Mouse (Mus musculus) intestine, embryonic 14.5 days (tissue): ENCODE measurements at regions not wholly inside any gene's neighbourhood (a gene's known extent, or its start where the extent isn't known, plus 50 kb on each side); places are given as distances from the start of the nearest gene placed in this dataset.
"Not testable (repeated sequence)": the region's sequence is repeated elsewhere in the genome, so short reads cannot be mapped to it uniquely, and the experiment has no call there.

Experiments
- ATAC-seq: fragments of 200-750 bp; cut with Nextera tagmentation; replicated peaks from 2 replicates; pipeline ENCODE4 v1.8.0; 2017; ENCODE audit warnings: low read depth, moderate number of reproducible peaks, moderate TSS enrichment, moderate library complexity; ENCODE audit not compliant: low FRiP score, low TSS enrichment
- DNase-seq: peaks from one replicate; pipeline ENCODE4 v3.0.0-alpha.2; 2018; ENCODE audit warnings: low spot score
- H3K27ac ChIP-seq: fragments of 300-500 bp; sonication (generic); 2 replicates; pipeline ENCODE4 v1.5.1; 2014; ENCODE audit warnings: low read depth, mild to moderate bottlenecking, control low read depth
- H3K27me3 ChIP-seq: fragments of 300-500 bp; sonication (generic); replicated peaks from 2 replicates; pipeline ENCODE4 v1.6.1; 2014; ENCODE audit warnings: low read length, control low read depth; ENCODE audit not compliant: control insufficient read depth, insufficient read depth
- H3K36me3 ChIP-seq: fragments of 300-500 bp; sonication (generic); 2 replicates; pipeline ENCODE4 v1.6.1; 2014; ENCODE audit warnings: low read length, control low read depth; ENCODE audit not compliant: control insufficient read depth, insufficient read depth
- H3K4me1 ChIP-seq: fragments of 300-500 bp; sonication (generic); replicated peaks from 2 replicates; pipeline ENCODE4 v1.6.1; 2014; ENCODE audit warnings: low read length, control low read depth, mixed read lengths; ENCODE audit not compliant: control insufficient read depth, insufficient read depth
- H3K4me2 ChIP-seq: fragments of 300-500 bp; sonication (generic); 2 replicates; pipeline ENCODE4 v1.6.1; 2014; ENCODE audit warnings: low read length
- H3K4me3 ChIP-seq: fragments of 300-500 bp; sonication (generic); 2 replicates; pipeline ENCODE4 v1.5.1; 2014; ENCODE audit warnings: low read depth, low read length, control low read depth, mixed read lengths
- H3K9ac ChIP-seq: fragments of 300-500 bp; sonication (generic); 2 replicates; pipeline ENCODE4 v1.6.1; 2014; ENCODE audit warnings: mild to moderate bottlenecking, low read length
- H3K9me3 ChIP-seq: fragments of 300-500 bp; sonication (generic); 2 replicates; pipeline ENCODE4 v1.6.1; 2016; ENCODE audit warnings: low read length, control low read depth; ENCODE audit not compliant: control insufficient read depth
- whole genome bisulfite sequencing: fragments of 180-500 bp; shearing (Covaris S2); extraction: QIAGEN DNeasy Blood & Tissue Kit; methylation state at CpG from one replicate; pipeline ENCODE4 v1.1.7; 2014; 5-methylcytosine and 5-hydroxymethylcytosine counted together

DNA sequence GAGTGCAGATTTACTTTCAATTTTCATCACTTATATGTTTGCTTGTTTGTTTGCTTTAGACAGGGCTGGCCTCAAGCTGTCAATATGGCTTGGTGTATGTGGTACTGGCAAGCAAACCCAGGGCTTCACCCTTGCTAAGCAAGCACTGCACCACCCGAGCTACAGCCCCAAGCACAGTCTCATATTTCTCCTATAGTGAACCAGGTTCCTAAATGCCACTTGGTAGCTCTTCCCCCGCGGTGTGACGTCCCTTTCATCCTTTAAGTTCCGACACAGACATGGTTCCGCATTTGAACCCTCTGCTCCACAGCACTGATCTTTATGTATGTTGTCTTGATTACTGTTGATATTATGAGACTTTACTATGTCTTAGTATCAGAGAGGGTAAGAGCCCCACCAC is 93.4 kb upstream of the Dlg1 start:
- H3K4me3 ChIP-seq = no peak overlapping the region
- H3K36me3 ChIP-seq = no peaks in the 10 kb centered on the region
- no peaks in the 10 kb centered on the region for H3K9me3 ChIP-seq
- H3K9ac ChIP-seq = no peak overlapping the region
- 84% methylated on average over 6 of the region's 6 CpGs for WGBS
- ATAC-seq = no peak
- no peak overlapping the region for H3K27ac ChIP-seq
- DNase-seq = no peak
- H3K4me1 ChIP-seq = no peaks in the 10 kb centered on the region
- no peak overlapping the region for H3K4me2 ChIP-seq
- no peaks in the 10 kb centered on the region for H3K27me3 ChIP-seq

DNA sequence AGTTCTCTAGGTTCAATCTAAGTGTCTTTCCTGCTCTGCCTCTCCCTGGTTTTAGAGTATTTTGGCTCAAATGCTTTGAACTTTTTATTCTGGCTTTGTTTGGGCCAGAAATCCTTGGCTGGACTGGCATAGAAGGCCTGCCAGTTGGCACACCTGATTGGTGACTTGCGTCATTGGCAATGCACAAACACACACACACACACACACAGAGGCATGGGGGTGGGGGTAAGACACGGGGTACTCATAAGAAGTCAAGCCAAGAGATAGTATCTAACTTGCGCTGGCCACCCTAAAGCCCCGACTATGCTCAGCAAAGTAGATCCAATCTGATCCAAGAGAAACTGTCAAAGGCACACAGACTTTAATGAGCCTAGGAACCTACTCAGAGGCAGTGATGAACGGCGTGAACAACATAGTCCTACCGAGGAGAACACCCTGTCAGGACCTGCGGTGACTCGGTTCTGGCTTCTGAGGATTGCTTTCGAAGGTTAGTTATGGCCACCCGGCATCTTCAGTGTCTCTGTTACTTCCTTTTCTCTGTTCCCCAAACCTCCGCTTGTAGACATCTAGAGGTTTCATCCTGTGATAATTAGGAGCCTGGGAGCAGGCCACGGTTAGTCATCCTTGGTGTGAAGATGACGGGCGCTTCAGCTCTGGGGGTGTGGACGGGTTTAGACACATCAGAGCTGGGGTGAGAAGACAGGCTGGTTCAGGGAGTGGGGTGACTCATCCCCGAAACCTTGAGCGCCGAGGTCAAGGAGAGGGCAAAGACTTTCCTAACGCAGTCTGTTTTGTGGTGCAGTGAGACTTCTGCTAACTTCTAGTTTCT is 92.7 kb upstream of the Dlg1 start:
- Histone ChIP-seq H3K36me3 (no peaks in the 10 kb centered on the region), H3K27me3 (no peaks in the 10 kb centered on the region), H3K4me1 (no peaks in the 10 kb centered on the region), H3K4me2 (no peak overlapping the region), H3K9ac (no peak overlapping the region), H3K9me3 (no peaks in the 10 kb centered on the region), H3K4me3 (no peak overlapping the region), H3K27ac (no peak overlapping the region)
- no peak for ATAC-seq
- DNase-seq = no peak
- WGBS = 86% methylated on average over 20 of the region's 20 CpGs

- not testable (repeated sequence) for H3K4me1 ChIP-seq, H3K4me2 ChIP-seq, H3K36me3 ChIP-seq, H3K27ac ChIP-seq, DNase-seq, H3K4me3 ChIP-seq, H3K9me3 ChIP-seq, ATAC-seq, H3K9ac ChIP-seq, H3K27me3 ChIP-seq
- WGBS = 63% methylated on average over 9 of the region's 9 CpGs
These were observed 89.4 kb upstream of the Dlg1 start for GRCm38 (mm10) chr16:31573833-31574232.

GRCm38 (mm10) chr16:31575646-31576045 is 87.6 kb upstream of the Dlg1 start:
- H3K27ac ChIP-seq, H3K9me3 ChIP-seq, H3K4me1 ChIP-seq, H3K9ac ChIP-seq, DNase-seq, H3K36me3 ChIP-seq, H3K4me3 ChIP-seq, H3K27me3 ChIP-seq, ATAC-seq: not testable (repeated sequence)
- WGBS = 22% methylated on average over 11 of the region's 11 CpGs
- peak overlapping the region; percentile 30 for H3K4me2 ChIP-seq

GRCm38 (mm10) chr16:31576422-31576821 is 86.8 kb upstream of the Dlg1 start:
- H3K27ac ChIP-seq = no peak overlapping the region
- 54% methylated on average over 8 of the region's 8 CpGs for WGBS
- H3K4me1 ChIP-seq = 0 out of 2 replicates have a peak, but pooled peaks cover 4% of the 10 kb centered on the region
- no peak overlapping the region for H3K4me3 ChIP-seq
- H3K9ac ChIP-seq = no peak overlapping the region
- ATAC-seq = no peak
- H3K27me3 ChIP-seq = no peaks in the 10 kb centered on the region
- H3K36me3 ChIP-seq = no peaks in the 10 kb centered on the region
- H3K9me3 ChIP-seq = no peaks in the 10 kb centered on the region
- H3K4me2 ChIP-seq = no peak overlapping the region
- no peak for DNase-seq

GRCm38 (mm10) chr16:31577347-31577746 is 85.9 kb upstream of the Dlg1 start:
- Histone ChIP-seq H3K36me3 (no peaks in the 10 kb centered on the region), H3K27me3 (no peaks in the 10 kb centered on the region), H3K9me3 (no peaks in the 10 kb centered on the region), H3K4me3 (no peak overlapping the region), H3K4me2 (no peak overlapping the region), H3K27ac (no peak overlapping the region), H3K9ac (no peak overlapping the region), H3K4me1 (0 out of 2 replicates have a peak, but pooled peaks cover 4% of the 10 kb centered on the region)
- DNase-seq = no peak
- WGBS = 61% methylated on average over 7 of the region's 7 CpGs
- ATAC-seq = no peak

DNA sequence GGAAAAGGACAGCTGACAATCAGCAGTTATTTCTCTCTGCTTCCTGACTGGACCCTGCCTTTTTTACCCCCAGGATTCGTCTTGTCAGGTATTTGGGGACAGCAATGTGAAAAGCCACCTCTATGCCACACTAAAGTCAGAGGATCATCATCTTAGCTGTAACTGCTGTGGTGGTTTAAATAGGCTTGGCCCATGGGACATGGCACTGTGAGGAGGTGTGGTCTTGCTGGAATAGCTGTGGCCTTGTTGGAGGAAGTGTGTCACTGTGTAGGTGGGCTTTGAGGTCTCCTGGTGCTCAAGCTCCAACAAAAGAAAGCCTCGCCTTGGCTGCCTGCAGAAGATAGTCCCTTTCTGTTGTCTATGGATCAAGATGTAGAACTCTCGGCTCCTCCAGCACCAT is 83.9 kb upstream of the Dlg1 start:
- no peak for DNase-seq

DNA sequence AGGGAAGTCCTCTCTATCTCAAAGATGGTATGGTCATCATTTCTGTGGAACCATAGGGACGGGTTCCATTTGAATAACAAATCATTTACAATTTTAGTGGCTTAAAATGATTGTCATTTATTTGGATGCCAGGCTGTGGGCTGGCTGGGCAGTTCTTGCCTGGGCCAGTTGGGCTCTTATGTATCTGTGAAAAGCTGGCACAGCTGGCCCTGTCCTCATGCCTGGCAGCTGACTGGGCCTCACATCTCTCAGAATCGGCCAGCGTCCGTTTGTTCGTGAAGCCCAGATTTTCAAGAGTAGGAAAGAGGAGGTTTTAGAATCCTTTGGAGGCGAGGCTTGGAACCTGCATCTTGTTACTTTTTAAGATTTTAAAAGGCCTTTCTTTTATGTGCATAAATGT is 82.5 kb upstream of the Dlg1 start:
- H3K9me3 ChIP-seq = no peaks in the 10 kb centered on the region
- H3K4me2 ChIP-seq = no peak overlapping the region
- no peak overlapping the region for H3K9ac ChIP-seq
- 0 out of 2 replicates have a peak, but pooled peaks cover 4% of the 10 kb centered on the region for H3K4me1 ChIP-seq
- H3K27ac ChIP-seq = no peak overlapping the region
- H3K27me3 ChIP-seq = no peaks in the 10 kb centered on the region
- no peak overlapping the region for H3K4me3 ChIP-seq
- ATAC-seq = no peak
- H3K36me3 ChIP-seq = no peaks in the 10 kb centered on the region
- DNase-seq = peak; percentile 31
- WGBS = 93% methylated on average over 6 of the region's 6 CpGs

More for the DNA sequence above, 83.9 kb upstream of the Dlg1 start:
- Histone ChIP-seq H3K36me3 (no peaks in the 10 kb centered on the region), H3K9ac (no peak overlapping the region), H3K27ac (no peak overlapping the region), H3K27me3 (no peaks in the 10 kb centered on the region), H3K4me3 (no peak overlapping the region), H3K4me2 (no peak overlapping the region), H3K4me1 (0 out of 2 replicates have a peak, but pooled peaks cover 4% of the 10 kb centered on the region), H3K9me3 (no peaks in the 10 kb centered on the region)
- ATAC-seq = no peak
- 93% methylated on average over 3 of the region's 3 CpGs for WGBS

GRCm38 (mm10) chr16:31582885-31583284 is 80.4 kb upstream of the Dlg1 start:
- ATAC-seq (no peak), DNase-seq (peak; percentile 44)
- Histone ChIP-seq H3K36me3 (no peaks in the 10 kb centered on the region), H3K9me3 (no peaks in the 10 kb centered on the region), H3K4me2 (no peak overlapping the region), H3K9ac (no peak overlapping the region), H3K27me3 (no peaks in the 10 kb centered on the region), H3K27ac (no peak overlapping the region), H3K4me1 (no peaks in the 10 kb centered on the region), H3K4me3 (no peak overlapping the region)
- 83% methylated on average over 4 of the region's 4 CpGs for WGBS
